Mouse (Mus musculus): ENCODE data around the gene Ccdc30. TPM values are rescaled to one million over a fixed set of nuclear protein-coding genes. Genes with fewer than 3 reads are reported as not detected.

Ccdc30 gene
- polyA plus RNA-seq, 1 experiment from 2014 or later, result 7.5 TPM

DNA sequence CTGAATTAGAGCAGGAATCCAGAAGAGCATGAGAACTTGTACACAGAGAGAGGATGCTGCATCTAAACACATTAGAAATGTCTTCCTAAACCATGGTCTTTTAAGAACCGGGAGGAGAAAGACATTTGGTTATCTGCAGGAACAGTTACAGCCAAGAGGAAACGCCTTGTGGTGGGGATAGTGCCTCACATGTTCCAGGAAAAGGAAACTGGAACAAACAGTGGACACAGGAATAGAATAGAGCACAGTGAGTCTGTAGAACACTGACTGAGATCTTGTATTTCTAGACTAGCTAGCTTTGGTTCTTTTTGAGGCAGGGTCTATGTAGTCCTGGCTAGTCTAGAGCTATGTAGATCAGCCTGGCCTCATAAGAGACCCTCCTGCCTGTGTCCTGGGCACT, 140.1 kb downstream of the Ccdc30 start:
- no peak for ATAC-seq (ENCODE audit: insufficient read depth, low FRiP score, low read depth)
- Histone ChIP-seq H3K4me3 (replicated peaks) (no peak overlapping the region), H3K27ac (no peak overlapping the region), H3K4me2 (no peak overlapping the region), H3K36me3 (peaks cover 56% of the 10 kb centered on the region), H3K27me3 (replicated peaks) (no peaks in the 10 kb centered on the region), H3K4me1 (no peaks in the 10 kb centered on the region), H3K9ac (no peak overlapping the region), H3K9me3 (no peaks in the 10 kb centered on the region)
- WGBS, result 67% methylated on average over 2 of the region's 2 CpGs

DNA sequence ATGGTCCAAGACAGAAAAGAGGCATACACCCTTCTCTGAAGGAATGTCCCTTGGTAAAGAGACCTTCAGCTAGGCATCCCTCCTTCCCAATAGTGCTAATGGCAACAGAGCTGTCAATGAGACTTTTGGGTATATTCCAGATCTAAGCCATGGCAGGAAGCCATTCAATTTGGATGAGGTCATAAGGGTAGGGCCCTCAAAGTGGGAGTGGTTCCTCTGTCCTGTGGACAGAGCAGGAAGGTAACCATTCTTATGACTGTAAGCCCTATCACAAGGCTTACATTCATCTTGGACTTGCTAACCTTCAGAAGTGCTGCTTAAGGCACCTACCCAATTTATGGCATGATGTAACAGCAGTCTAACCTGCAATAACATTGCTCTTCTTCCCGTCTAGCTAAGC, 140.7 kb downstream of the Ccdc30 start:
- 76% methylated on average over 1 of the region's 1 CpGs for WGBS
- no peaks in the 10 kb centered on the region for H3K9me3 ChIP-seq
- H3K9ac ChIP-seq, result no peak overlapping the region
- H3K4me2 ChIP-seq, result no peak overlapping the region
- no peak overlapping the region for H3K27ac ChIP-seq
- H3K36me3 ChIP-seq, result peaks cover 54% of the 10 kb centered on the region
- no peak for ATAC-seq (ENCODE audit: insufficient read depth, low FRiP score, low read depth)
- H3K27me3 ChIP-seq (replicated peaks), result no peaks in the 10 kb centered on the region
- H3K4me3 ChIP-seq (replicated peaks), result no peak overlapping the region
- no peaks in the 10 kb centered on the region for H3K4me1 ChIP-seq

Other genes starting within 250 kb of the Ccdc30 start
- gene Zfp691, start 241.3 kb downstream of the Ccdc30 start, polyA plus RNA-seq (2015; fragmentation: Nextera tagmentation; extraction: Ambion mirVana), result 4.6 and 5.5 TPM in 2 replicates
- 13.6 and 30.3 TPM in 2 replicates for gene Ermap, start 225.5 kb downstream of the Ccdc30 start, polyA plus RNA-seq (2015; fragmentation: Nextera tagmentation; extraction: Ambion mirVana)
- 125 and 128 TPM in 2 replicates for gene Svbp, start 220.2 kb downstream of the Ccdc30 start, polyA plus RNA-seq (2015; fragmentation: Nextera tagmentation; extraction: Ambion mirVana)
- gene Tmem269, start 197.3 kb downstream of the Ccdc30 start, polyA plus RNA-seq (2015; fragmentation: Nextera tagmentation; extraction: Ambion mirVana), result not detected in 2 replicates
- 28.1 and 29.1 TPM in 2 replicates for gene AU022252, start 182.8 kb downstream of the Ccdc30 start, polyA plus RNA-seq (2015; fragmentation: Nextera tagmentation; extraction: Ambion mirVana)
- 33.6 and 37.6 TPM in 2 replicates for gene P3h1, start 182.6 kb downstream of the Ccdc30 start, polyA plus RNA-seq (2015; fragmentation: Nextera tagmentation; extraction: Ambion mirVana)
- gene Cldn19, start 160.1 kb downstream of the Ccdc30 start, polyA plus RNA-seq (2015; fragmentation: Nextera tagmentation; extraction: Ambion mirVana), result 0.14 TPM in 1 of 2 replicates, not detected in the other
- 615 and 648 TPM in 2 replicates for gene Ybx1, start 120.9 kb downstream of the Ccdc30 start, polyA plus RNA-seq (2015; fragmentation: Nextera tagmentation; extraction: Ambion mirVana)
- gene Ppih, start 95.0 kb downstream of the Ccdc30 start, polyA plus RNA-seq (2015; fragmentation: Nextera tagmentation; extraction: Ambion mirVana), result 71.6 and 90.5 TPM in 2 replicates
- 33.5 and 35.4 TPM in 2 replicates for gene Ppcs, start 6.9 kb upstream of the Ccdc30 start, polyA plus RNA-seq (2015; fragmentation: Nextera tagmentation; extraction: Ambion mirVana)
- gene Zmynd12, start 7.3 kb upstream of the Ccdc30 start, polyA plus RNA-seq (2015; fragmentation: Nextera tagmentation; extraction: Ambion mirVana), result 0.26 and 0.46 TPM in 2 replicates
- 0.82 and 0.92 TPM in 2 replicates for gene Rimkla, start 77.1 kb upstream of the Ccdc30 start, polyA plus RNA-seq (2015; fragmentation: Nextera tagmentation; extraction: Ambion mirVana)
- gene Foxj3, start 121.5 kb upstream of the Ccdc30 start, polyA plus RNA-seq (2015; fragmentation: Nextera tagmentation; extraction: Ambion mirVana), result 18.2 and 23.6 TPM in 2 replicates
- gene Frg2f1, start 124.0 kb upstream of the Ccdc30 start, polyA plus RNA-seq (2015; fragmentation: Nextera tagmentation; extraction: Ambion mirVana), result 2.9 and 3.2 TPM in 2 replicates
- 16.5 and 22.5 TPM in 2 replicates for gene Guca2a, start 222.2 kb upstream of the Ccdc30 start, polyA plus RNA-seq (2015; fragmentation: Nextera tagmentation; extraction: Ambion mirVana)
- gene Guca2b, start 243.4 kb upstream of the Ccdc30 start, polyA plus RNA-seq (2015; fragmentation: Nextera tagmentation; extraction: Ambion mirVana), result 4.8 and 6.1 TPM in 2 replicates